Mouse (Mus musculus) splenic B cell, adult 2 months (primary cell): ENCODE measurements around the gene Slc34a3.

Source experiments
- DNase-seq: peaks from one replicate; pipeline ENCODE4 v3.0.0-alpha.2; 2011; ENCODE audit warnings: low read depth, low spot score
- H3K27me3 ChIP-seq: 2 replicates; pipeline ENCODE4 v1.6.1; 2012; ENCODE audit warnings: mild to moderate bottlenecking, low read length, moderate library complexity, mixed read lengths; ENCODE audit not compliant: control insufficient read depth, poor library complexity, insufficient read depth, severe bottlenecking
- H3K36me3 ChIP-seq: 2 replicates; pipeline ENCODE4 v1.6.1; 2012; ENCODE audit warnings: mild to moderate bottlenecking, low read length, moderate library complexity, mixed read lengths; ENCODE audit not compliant: control insufficient read depth, poor library complexity, insufficient read depth, severe bottlenecking

The Slc34a3 gene

GRCm38 (mm10) chr2:25234050-25234449 lies at the start of gene Slc34a3:
Slc34a3 (minus strand) TSS chr2:25234364.
- no peaks in the 10 kb centered on the region for H3K27me3 ChIP-seq
- no peak for DNase-seq
- H3K36me3 ChIP-seq = no peaks in the 10 kb centered on the region

GRCm38 (mm10) chr2:25278928-25279882 lies 45.0 kb upstream of the Slc34a3 start:
- H3K27me3 ChIP-seq = no peaks in the 10 kb centered on the region
- peak; percentile 91 for DNase-seq
- H3K36me3 ChIP-seq = peaks cover 18% of the 10 kb centered on the region

GRCm38 (mm10) chr2:25273010-25273409 lies 38.8 kb upstream of the Slc34a3 start:
- peaks cover 8% of the 10 kb centered on the region for H3K36me3 ChIP-seq
- no peaks in the 10 kb centered on the region for H3K27me3 ChIP-seq
- DNase-seq = no peak

- H3K27me3 ChIP-seq = no peaks in the 10 kb centered on the region
- H3K36me3 ChIP-seq = peaks cover 8% of the 10 kb centered on the region
- DNase-seq = no peak
Measured at GRCm38 (mm10) chr2:25272515-25272914, 38.4 kb upstream of the Slc34a3 start.

GRCm38 (mm10) chr2:25271827-25272511 lies 37.8 kb upstream of the Slc34a3 start, which contains the start of the genes Ssna1 and Anapc2:
Ssna1 (minus strand) TSS chr2:25272438.
Anapc2 (plus strand) TSS chr2:25272478.
- H3K27me3 ChIP-seq = no peaks in the 10 kb centered on the region
- DNase-seq = peak; percentile 98
- H3K36me3 ChIP-seq = peaks cover 8% of the 10 kb centered on the region

GRCm38 (mm10) chr2:25267746-25268309 lies 33.7 kb upstream of the Slc34a3 start:
- peaks cover 2% of the 10 kb centered on the region for H3K36me3 ChIP-seq
- no peak for DNase-seq
- H3K27me3 ChIP-seq = no peaks in the 10 kb centered on the region

GRCm38 (mm10) chr2:25267241-25267640 lies 33.1 kb upstream of the Slc34a3 start:
- no peak for DNase-seq
- H3K27me3 ChIP-seq = no peaks in the 10 kb centered on the region
- peaks cover 2% of the 10 kb centered on the region for H3K36me3 ChIP-seq

GRCm38 (mm10) chr2:25266720-25267119 lies 32.6 kb upstream of the Slc34a3 start:
- no peaks in the 10 kb centered on the region for H3K27me3 ChIP-seq
- H3K36me3 ChIP-seq = peaks cover 2% of the 10 kb centered on the region
- no peak for DNase-seq

- peaks cover 2% of the 10 kb centered on the region for H3K36me3 ChIP-seq
- no peaks in the 10 kb centered on the region for H3K27me3 ChIP-seq
- DNase-seq = peak; percentile 31
Measured at GRCm38 (mm10) chr2:25265897-25266656, 31.9 kb upstream of the Slc34a3 start.

GRCm38 (mm10) chr2:25264851-25265250 lies 30.7 kb upstream of the Slc34a3 start:
- Histone ChIP-seq H3K36me3 (no peaks in the 10 kb centered on the region; the same call in 1 of the 2 replicates), H3K27me3 (no peaks in the 10 kb centered on the region)
- no peak for DNase-seq

GRCm38 (mm10) chr2:25264286-25264660 lies 30.1 kb upstream of the Slc34a3 start:
- H3K36me3 ChIP-seq = no peaks in the 10 kb centered on the region; the same call in 1 of the 2 replicates
- no peak for DNase-seq
- H3K27me3 ChIP-seq = no peaks in the 10 kb centered on the region

GRCm38 (mm10) chr2:25263623-25264285 lies 29.6 kb upstream of the Slc34a3 start:
- no peaks in the 10 kb centered on the region; the same call in 1 of the 2 replicates for H3K36me3 ChIP-seq
- no peaks in the 10 kb centered on the region for H3K27me3 ChIP-seq
- DNase-seq = no peak

GRCm38 (mm10) chr2:25262795-25263622 lies 28.8 kb upstream of the Slc34a3 start:
- no peaks in the 10 kb centered on the region for H3K36me3 ChIP-seq
- DNase-seq = peak; percentile 59
- no peaks in the 10 kb centered on the region for H3K27me3 ChIP-seq
